Mouse (Mus musculus) adrenal gland, postnatal 25 days (tissue): ENCODE data around the gene Zfp108. TPM values are rescaled to one million over a fixed set of nuclear protein-coding genes. Genes with fewer than 3 reads are reported as not detected.
A peak's percentile ranks its signal among the peaks of the same experiment; 100 is the strongest.

ENCODE experiments used
- DNase-seq: peaks from one replicate; pipeline ENCODE4 v3.0.0; 2021; ENCODE audit warnings: mixed read lengths
- total RNA-seq: library from RNA; stranded (reverse); gene quantifications from 2 replicates; pipeline ENCODE4 v1.2.3, GENCODE M21; 2021

Gene Zfp108
- total RNA-seq, 1 experiment from 2014 or later, result 3.3 TPM

DNA sequence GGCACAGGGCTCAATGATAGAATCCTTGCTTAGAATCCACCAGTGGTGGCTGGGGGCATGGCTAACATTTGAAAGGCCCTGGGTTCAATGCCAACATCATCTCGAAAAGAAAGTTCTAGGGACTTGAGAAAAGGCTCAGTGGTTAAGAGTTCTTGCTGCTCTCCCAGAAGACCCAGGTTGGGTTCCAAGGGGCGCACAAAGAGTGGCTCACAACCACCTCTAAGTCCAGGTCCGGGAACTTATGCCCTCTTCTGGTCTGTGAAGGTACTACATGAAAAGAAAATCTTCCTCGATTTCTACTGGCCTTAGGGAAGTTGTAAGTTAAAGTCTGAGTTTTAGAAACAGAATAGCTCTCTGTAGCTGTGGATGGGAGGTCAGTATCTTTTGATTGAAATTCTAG is 31.5 kb downstream of the Zfp108 start:
- DNase-seq, result no peak

DNA sequence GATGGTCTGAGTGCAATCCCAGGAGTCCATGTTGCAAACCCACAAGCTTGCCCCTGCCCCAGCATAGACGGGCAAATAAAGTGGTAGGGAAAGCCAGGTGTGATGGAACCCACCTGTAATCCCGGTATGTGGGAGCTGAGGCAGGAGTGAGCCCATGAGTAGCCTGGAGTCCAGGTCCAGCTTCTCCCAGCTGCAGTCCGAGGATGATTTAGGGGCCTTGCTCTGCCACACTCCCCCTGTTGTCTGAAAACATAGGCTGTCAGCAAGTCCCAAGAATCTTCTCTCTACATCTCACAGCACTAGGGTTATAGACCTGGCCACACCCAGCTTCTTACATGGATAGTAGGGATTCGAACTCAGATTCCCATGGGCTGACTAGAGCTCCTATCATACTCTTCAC is 32.3 kb downstream of the Zfp108 start:
- no peak for DNase-seq

DNA sequence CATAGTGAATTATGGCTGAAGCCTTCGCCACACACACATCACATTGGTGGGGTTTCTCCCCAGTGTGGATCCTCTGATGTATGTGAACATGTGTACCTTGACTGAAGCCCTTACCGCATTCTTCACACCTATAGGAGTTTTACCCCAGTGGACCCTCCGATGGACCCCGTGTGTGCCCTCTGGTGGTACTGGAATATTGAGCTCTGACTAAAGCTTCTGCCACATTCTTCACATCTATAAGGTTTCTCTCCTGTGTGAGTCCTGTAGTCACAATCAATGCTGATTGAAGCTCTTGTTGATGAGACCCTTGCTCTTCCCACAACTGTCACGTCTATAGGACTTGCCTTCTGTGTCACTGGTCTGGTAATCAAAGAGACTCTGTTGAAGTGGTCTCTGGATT is 33.1 kb downstream of the Zfp108 start:
- no peak for DNase-seq

DNA sequence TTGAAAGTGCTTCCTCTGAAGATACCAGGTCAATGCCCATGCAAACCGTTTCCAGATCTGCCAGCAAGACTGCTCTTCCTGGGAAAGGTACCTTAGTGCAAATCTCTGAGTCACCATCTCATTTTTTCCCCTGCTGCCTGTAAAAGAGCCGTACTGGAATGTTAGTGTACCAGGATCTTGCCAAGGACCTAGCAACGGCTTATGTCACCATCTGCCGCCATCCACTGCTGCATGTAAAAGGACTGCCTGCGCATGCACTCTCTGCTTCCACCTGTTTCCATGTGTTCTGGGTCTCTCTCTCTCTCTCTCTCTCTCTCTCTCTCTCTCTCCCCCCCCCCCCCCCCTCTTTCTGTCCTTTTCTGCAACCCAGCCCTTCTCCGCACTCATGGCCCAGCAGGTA is 33.9 kb downstream of the Zfp108 start:
- DNase-seq, result no peak

DNA sequence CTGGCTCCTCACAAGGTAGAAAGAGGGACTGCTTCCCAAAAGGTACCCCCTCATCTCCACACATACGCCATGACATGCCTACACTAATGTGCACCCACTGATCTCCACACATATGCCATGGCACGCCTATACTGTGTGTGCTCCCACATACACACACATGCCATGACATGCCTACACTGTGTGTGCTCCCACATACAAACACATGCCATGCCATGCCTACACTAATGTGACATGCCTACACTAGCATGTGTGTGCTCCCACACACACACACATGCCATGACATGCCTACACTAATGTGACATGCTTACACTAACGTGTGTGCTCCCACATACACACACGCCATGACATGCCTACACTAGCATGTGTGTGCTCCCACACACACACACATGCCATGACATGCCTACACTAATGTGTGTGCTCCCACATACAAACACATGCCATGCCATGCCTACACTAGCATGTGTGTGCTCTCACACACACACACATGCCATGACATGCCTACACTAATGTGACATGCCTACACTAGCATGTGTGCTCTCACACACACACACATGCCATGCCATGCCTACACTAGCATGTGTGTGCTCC is 35.6 kb downstream of the Zfp108 start:
- DNase-seq, result no peak

DNA sequence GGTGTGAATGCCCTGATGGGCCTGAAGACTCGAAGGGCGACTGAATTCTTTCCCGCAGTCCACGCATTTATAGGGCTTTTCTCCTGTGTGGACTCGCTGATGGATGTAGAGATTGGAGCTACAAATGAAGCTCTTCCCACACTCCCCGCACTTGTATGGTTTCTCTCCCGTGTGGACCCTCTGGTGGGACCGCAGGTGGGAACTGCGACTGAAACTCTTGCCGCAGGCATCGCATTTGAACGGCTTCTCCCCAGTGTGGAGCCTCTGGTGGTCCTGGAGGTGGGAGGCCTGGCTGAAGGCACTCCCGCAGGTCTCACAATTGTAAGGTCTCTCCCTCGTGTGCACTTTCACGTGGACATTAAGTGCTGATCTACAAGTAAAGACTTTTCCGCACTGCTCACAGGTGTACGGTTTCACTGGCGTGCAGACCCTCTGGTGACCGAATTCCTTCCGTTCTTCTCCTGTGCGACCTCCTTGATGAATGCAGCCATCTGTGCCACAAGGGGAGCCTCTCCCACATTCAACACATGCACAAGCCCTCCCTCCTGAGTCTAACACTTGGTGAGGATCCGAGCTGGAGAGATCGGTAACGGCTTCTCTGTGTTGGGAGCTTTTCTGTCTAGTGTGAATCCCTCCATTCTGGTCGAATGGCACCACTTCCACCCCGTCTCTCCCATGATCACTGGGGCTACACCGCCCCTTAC is 36.9 kb downstream of the Zfp108 start:
- no peak for DNase-seq

DNA sequence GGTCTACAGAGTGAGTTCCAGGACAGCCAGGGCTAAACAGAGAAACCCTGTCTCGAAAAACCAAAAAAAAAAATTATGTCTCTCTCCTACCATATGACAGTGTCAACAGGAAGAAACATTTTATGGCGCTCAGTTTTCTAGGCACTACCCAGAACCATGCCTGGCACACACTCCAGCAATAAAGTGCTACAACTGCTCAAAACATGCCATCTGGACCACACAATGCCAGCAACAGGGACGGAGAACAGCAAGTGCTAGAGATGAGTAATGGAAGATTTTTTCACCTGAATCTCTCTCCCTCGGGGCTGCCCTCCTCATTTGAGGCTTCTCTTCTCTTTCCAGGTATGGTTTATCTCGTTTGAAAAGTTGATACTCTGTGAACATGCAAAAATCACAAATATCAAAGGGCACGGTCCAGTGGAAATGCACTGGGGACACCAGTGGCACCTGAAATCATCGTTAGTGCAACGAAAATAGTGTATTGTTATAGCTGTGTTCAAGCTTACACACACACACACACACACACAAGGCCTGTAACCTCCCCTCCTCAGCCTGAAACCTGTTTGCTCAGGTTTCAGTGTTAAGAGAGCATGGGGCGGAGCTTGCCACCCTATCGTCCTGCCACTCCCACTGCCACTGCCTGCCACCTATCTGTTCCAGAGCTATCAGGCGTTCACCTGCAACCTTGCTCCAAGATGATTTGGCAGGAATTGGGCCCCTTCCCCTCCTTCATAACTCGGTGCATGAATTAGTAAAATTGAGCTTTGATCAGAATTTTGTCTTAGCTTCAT is 38.7 kb downstream of the Zfp108 start:
- no peak for DNase-seq

DNA sequence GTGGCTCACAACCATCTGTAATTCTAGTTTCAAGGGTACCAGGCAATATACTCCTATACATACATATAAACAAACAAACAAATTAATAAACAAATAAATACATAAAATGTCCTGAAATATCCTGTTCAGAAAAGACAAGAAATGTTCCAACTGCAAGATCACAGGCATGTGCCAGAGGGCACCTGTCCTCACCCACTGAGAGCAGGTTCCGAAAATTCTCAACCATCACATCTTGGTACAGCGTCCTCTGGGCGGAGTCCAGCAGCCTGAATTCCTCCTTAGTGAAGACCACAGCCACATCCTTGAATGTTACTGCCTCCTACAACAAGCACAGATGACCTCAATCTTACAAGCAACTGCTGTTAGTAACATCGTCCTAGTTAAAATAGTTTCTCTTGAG is 40.2 kb downstream of the Zfp108 start:
- DNase-seq, result no peak

DNA sequence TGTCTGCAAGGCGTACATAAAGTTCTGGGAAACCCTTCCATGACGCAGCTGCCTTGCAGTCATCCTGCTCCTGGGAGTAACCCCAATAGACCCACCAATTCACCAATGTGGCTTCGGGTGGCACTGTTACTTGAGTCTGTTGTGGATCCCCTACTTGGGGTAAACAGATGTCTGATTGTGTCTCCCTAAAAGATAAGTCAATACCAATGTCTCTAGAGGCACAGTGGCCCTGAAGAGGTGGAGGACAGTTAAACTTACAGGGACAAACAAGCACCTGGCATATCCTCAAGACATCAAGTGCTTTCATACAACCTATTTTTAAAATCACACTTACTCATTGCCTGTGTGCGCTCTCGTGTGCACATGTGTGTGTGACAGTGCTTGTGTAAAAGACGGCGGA is 40.8 kb downstream of the Zfp108 start:
- DNase-seq, result no peak

DNA sequence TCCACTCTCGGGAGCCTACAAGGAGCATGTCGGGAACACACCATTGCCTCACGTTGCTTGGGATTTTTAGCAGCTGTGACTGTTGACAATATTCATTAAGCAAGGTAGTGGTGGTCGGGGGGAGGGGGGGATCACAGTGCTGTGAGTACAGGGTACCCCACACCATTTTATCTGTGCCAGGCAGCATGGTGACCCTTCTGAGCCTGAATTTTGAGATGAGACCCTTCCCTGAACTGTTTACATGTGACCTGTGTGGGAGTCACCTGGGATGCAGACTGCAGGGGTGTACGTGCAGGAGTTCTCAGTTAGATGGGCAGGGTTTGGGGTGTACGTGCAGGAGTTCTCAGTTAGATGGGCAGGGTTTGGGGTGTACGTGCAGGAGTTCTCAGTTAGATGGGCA is 41.8 kb downstream of the Zfp108 start:
- no peak for DNase-seq

DNA sequence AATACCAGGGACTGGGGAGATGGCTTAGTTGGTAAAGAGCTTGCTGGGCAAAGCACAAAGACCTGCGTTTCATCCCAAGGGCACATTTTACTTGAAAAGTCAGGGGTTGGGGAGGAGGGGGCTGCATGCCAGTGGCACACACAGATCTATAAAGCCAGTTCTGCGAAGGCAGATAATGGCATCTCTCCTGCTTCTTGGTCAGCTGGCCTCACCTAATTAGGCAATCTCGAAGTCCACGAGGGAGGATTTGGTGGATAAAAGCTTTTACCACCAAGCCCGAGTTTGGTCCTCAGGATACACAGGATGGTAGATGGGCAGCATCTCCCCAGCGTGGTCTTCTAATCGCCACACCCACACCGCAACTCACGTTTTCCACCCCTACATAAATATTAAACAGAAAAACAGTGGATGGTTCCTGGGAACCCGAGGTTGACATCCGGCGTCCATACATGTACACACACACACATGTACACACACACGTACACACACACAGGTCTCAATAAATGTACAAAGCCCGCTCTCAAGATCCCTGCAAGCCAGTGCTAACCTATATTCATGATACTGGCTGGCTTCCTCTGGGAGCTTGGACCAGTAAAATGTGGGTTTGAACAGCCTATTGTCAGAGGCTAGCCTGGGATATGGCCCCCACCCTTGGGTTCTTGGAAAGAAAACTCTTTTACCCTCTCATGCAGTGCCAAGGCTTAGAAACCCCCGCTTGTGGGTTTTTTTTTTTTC is 42.9 kb downstream of the Zfp108 start:
- DNase-seq, result no peak

DNA sequence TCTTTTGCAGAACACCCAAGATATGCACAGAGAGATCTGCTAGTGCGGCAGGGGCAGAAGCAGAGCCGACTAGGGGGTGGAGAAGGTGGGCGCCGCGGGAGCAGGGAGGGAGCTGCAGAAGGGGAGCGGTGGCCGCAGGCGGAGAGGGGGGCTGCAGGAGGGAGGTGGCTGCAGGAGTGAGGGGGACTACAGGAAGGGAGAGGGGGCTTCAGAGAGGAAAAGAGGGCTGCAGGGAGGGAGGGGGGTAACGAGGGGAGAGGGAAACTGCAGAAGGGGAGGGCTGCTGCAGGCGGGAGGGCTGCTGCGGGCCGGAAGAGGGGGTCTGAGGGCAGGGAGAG is 44.0 kb downstream of the Zfp108 start:
- peak; percentile 5 for DNase-seq

DNA sequence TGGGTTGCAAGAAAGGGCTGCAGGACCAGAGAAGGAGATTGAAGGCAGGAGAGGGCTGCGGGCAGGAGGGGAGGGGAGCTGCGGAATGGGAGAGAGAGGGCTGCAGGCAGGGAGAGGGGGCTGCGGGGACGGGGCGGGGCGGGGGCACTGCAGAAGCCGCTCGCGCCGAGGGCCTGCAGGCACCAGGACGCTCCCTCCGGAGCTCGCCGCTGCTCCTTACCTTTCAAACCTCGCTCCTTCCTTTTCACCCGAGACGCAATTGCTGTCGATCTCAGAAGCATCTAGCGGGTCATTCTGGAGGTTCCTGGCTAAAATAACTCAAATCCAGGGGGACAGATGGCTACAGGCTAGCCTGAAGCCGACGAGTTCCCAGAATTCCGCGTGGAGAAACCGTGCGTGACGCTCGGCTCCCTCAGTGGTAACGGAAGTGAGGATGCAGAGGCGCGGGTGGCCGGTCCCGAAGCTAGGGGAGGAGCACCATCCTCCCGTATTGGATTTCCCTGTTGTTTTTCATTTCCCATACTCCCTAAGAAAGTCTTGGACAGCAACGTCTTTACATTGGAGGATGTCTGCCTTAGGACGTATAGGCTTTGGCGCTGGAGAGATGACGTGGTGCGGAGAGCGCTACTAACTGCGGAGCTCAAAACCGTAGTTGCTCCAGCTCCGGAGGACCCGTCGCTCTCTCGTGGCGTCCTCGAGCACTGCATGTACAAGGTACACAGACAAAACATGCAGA is 44.5 kb downstream of the Zfp108 start:
- DNase-seq, result peak; percentile 68

DNA sequence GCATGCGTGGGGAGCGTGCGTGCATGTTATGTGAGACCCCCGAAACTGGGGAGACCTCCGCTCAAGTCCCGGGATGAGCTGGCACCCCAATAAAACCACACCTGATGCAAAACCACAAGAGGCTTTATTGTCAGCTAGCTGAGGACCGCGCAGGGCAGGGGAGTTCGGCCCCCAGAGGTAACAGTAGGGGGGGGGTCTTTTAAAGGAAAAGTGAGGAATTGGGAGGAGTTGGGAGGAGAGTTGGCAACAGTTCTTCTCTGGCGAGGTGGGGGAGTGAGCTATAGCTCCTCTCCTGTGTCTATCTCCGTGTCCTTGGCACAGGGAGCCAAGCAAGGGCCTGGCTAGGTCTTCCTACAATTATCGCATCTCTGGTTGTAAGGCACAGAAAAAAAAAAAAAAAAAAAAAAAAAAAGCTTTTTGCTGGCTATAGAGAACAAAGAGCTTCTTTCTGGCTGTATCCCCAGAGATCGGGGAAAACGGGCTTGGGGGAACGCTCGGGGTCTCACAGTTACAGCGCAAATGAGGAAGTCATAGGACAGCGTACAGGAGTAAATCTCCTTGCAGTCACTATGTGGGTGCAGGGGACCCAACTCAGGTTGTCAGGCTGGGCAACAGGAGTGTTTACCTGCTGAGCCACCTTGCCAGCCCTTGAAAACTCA is 45.4 kb downstream of the Zfp108 start:
- no peak for DNase-seq

DNA sequence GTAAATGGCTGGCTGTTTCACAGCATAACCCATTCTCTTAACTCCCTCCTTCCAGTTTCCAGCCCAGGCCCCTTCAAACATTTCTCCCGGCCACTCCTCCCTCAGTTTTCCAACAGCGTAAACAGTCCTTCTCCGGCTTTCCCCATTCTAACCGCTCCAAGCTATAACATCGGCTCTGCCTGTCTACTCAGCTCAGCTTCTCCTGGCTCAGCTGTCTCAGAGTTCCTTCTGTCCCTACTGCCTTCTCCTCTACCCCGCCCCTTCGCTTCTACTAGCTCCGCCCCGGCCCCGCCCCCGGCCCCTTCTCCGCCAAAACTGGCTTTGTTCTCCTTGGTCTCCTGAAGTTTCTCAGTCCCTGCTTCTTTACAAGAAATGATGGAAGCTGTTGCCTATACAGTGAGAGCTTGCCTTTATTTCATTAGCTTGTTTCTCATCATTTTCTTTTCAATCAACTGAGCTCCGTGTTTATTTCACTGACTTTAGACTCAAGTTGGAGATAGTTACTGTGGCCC is 46.2 kb downstream of the Zfp108 start, which contains the start of gene Zfp61:
Zfp61 (minus strand) TSS at position 462 of the 512 bp plus-strand sequence.
- peak; percentile 45 for DNase-seq

Other genes starting within 250 kb of the Zfp108 start
- gene Vmn1r183, start 201.5 kb upstream of the Zfp108 start, total RNA-seq, result not detected in 2 replicates
- gene Zfp180, start 172.9 kb upstream of the Zfp108 start, total RNA-seq, result 26.6 and 27.0 TPM in 2 replicates
- 5.4 and 6.1 TPM in 2 replicates for gene Zfp112, start 142.5 kb upstream of the Zfp108 start, total RNA-seq
- gene Zfp235, start 120.6 kb upstream of the Zfp108 start, total RNA-seq, result 11.1 and 11.3 TPM in 2 replicates
- 0.29 and 0.58 TPM in 2 replicates for gene Zfp114, start 79.7 kb upstream of the Zfp108 start, total RNA-seq
- gene Zfp111, start 43.4 kb upstream of the Zfp108 start, total RNA-seq, result 9.7 and 9.9 TPM in 2 replicates
- gene Zfp109, start 17.2 kb upstream of the Zfp108 start, total RNA-seq, result 4.5 and 6.5 TPM in 2 replicates
- gene Zfp93, start 15.6 kb downstream of the Zfp108 start, total RNA-seq, result 7.2 and 8.7 TPM in 2 replicates
- gene Zfp61, start 46.4 kb downstream of the Zfp108 start, total RNA-seq, result 10.1 and 11.5 TPM in 2 replicates
- gene Zfp94, start 61.9 kb downstream of the Zfp108 start, total RNA-seq, result 4.1 and 6.6 TPM in 2 replicates
- gene Tescl, start 79.1 kb downstream of the Zfp108 start, total RNA-seq, result 1.0 and 1.1 TPM in 2 replicates
- not detected in 2 replicates for gene Lypd5, start 94.4 kb downstream of the Zfp108 start, total RNA-seq
- 0.21 TPM in 1 of 2 replicates, not detected in the other for gene Kcnn4, start 115.5 kb downstream of the Zfp108 start, total RNA-seq
- gene Smg9, start 144.8 kb downstream of the Zfp108 start, total RNA-seq, result 26.6 and 29.1 TPM in 2 replicates
- gene Irgc1, start 197.5 kb downstream of the Zfp108 start, total RNA-seq, result not detected in 2 replicates
- gene Plaur, start 207.7 kb downstream of the Zfp108 start, total RNA-seq, result 5.6 and 7.8 TPM in 2 replicates
- 2.4 and 3.8 TPM in 2 replicates for gene Cadm4, start 227.2 kb downstream of the Zfp108 start, total RNA-seq